Mouse (Mus musculus): ENCODE results near the gene Swap70. TPM values are rescaled to one million over a fixed set of nuclear protein-coding genes. Genes with fewer than 3 reads are reported as not detected.
A peak's percentile ranks its signal among the peaks of the same experiment; 100 is the strongest.

Gene Swap70
- total and polyA plus RNA-seq, 2 experiments from 2014 or later, result 8.5 to 9.1 TPM

DNA sequence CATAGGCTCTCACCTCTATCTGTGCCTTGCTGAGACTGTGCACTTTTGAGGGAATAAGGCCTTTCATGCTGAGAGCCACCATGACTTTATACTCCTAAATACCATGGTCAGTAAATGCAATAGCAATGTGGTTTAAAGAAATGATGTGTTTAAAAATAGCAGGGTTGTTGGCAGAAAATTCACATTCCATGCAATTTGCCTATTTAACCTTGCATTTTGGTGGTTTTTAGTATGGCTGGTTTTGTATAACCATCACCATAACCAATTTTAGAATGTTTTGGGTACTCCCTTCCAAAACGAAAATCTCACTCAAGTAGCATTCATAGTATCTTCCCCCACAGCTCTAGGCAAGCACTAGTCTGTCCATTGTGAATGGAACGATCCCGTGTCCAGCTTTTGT lies 26.3 kb downstream of the Swap70 start:
- no peak for TF ChIP-seq CTCF (IDR thresholded peaks at IDR 0.05; ENCODE audit: low read depth)
- DNase-seq (ENCODE audit: low spot score) (no peak), ATAC-seq (no peak)
- Histone ChIP-seq H3K9ac (replicated peaks; ENCODE audit: low read length) (no peak overlapping the region), H3K4me1 (ENCODE audit: insufficient read depth, low read length) (no peaks in the 10 kb centered on the region), H3K27ac (no peak overlapping the region), H3K9me3 (ENCODE audit: low read length) (no peaks in the 10 kb centered on the region), H3K27me3 (ENCODE audit: insufficient read depth, low read length) (no peaks in the 10 kb centered on the region), H3K4me3 (ENCODE audit: low read length) (no peak overlapping the region), H3K36me3 (ENCODE audit: insufficient read depth, low read length) (no peaks in the 10 kb centered on the region), H3K4me2 (ENCODE audit: low read depth, low read length) (no peak overlapping the region)
- 98% methylated on average over 3 of the region's 3 CpGs for WGBS

DNA sequence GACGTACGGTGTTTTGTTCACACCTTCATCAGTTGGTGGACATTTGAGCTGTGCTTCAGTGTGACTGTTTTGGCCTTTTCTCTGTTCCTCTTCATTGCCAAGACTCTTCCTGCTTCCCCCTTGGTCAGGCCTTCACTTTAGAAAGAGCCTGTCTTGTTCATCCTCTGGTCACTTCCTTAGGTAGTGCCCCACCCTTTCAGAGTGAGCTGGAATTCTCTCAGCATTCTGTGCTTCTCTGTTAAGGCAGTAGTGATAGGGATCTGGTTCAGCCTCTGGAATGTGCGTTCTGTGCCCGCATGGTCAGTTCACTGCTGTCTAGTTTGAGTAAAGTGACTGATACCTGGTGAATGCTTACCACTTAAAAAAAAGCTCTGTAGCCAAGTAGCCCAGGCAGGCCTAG lies 27.2 kb downstream of the Swap70 start:
- DNase-seq (ENCODE audit: low spot score) (no peak), ATAC-seq (no peak)
- no peaks in the 10 kb centered on the region for H3K36me3 ChIP-seq (ENCODE audit: insufficient read depth, low read length)
- no peak overlapping the region for H3K4me3 ChIP-seq (ENCODE audit: low read length)
- H3K9me3 ChIP-seq (ENCODE audit: low read length), result no peaks in the 10 kb centered on the region
- no peak for TF ChIP-seq CTCF (IDR thresholded peaks at IDR 0.05; ENCODE audit: low read depth)
- no peak overlapping the region for H3K9ac ChIP-seq (replicated peaks; ENCODE audit: low read length)
- H3K4me2 ChIP-seq (ENCODE audit: low read depth, low read length), result no peak overlapping the region
- no peaks in the 10 kb centered on the region for H3K4me1 ChIP-seq (ENCODE audit: insufficient read depth, low read length)
- 94% methylated on average over 4 of the region's 4 CpGs for WGBS
- no peak overlapping the region for H3K27ac ChIP-seq
- H3K27me3 ChIP-seq (ENCODE audit: insufficient read depth, low read length), result no peaks in the 10 kb centered on the region

DNA sequence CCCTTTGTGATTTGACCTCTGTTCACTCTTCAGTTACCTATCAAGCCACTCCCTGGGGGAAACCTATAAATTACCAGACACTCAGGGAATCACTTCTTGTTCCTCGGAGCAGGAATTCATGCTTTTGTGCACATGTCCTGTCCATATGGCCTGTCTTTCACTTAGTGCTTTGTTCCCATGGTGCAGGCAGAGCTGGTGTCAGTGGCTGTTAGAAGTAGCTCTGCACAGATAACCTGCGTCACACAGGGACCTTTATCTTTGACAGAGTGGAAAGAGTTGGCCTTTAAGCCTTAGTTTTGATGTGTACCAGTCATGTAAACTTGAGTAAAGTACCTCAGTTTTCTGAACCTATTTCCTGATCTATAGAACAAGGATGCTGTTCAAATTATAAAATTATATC lies 32.4 kb downstream of the Swap70 start:
- TF ChIP-seq CTCF (IDR thresholded peaks at IDR 0.05; ENCODE audit: low read depth), result no peak
- H3K36me3 ChIP-seq (ENCODE audit: insufficient read depth, low read length), result no peaks in the 10 kb centered on the region
- 68% methylated on average over 2 of the region's 2 CpGs for WGBS

DNA sequence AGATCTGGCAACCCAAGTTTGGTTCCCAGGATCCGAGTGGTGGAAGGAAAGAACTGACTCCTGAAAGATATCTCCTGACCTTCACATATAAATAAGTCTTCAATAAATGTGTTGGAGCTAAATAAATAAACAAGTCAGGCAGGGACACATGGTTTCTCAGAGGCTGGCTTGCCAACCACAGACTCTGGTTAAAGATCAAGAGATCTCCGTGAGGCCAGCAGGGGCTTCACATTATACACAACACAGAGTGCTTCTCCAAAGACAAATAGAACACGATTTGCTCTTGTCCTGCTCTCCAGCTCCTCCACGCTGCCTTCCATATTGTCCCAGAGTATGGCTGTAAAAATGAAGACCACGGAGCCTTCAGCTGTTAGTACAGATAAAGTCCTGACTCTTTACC lies 32.9 kb downstream of the Swap70 start:
- H3K4me1 ChIP-seq (ENCODE audit: insufficient read depth, low read length), result no peaks in the 10 kb centered on the region
- H3K27me3 ChIP-seq (ENCODE audit: insufficient read depth, low read length), result no peaks in the 10 kb centered on the region
- no peak overlapping the region for H3K27ac ChIP-seq
- TF ChIP-seq CTCF (IDR thresholded peaks at IDR 0.05; ENCODE audit: low read depth), result no peak
- DNase-seq (ENCODE audit: low spot score) (no peak), ATAC-seq (no peak)
- 88% methylated on average over 5 of the region's 5 CpGs for WGBS
- H3K36me3 ChIP-seq (ENCODE audit: insufficient read depth, low read length), result no peaks in the 10 kb centered on the region
- no peak overlapping the region for H3K9ac ChIP-seq (replicated peaks; ENCODE audit: low read length)
- H3K9me3 ChIP-seq (ENCODE audit: low read length), result no peaks in the 10 kb centered on the region
- H3K4me3 ChIP-seq (ENCODE audit: low read length), result no peak overlapping the region
- H3K4me2 ChIP-seq (ENCODE audit: low read depth, low read length), result no peak overlapping the region

More for the DNA sequence above, 32.4 kb downstream of the Swap70 start:
- H3K4me2 ChIP-seq (ENCODE audit: low read depth, low read length), result no peak overlapping the region
- H3K9me3 ChIP-seq (ENCODE audit: low read length), result no peaks in the 10 kb centered on the region
- no peak for ATAC-seq
- H3K4me3 ChIP-seq (ENCODE audit: low read length), result no peak overlapping the region
- no peak overlapping the region for H3K27ac ChIP-seq
- no peaks in the 10 kb centered on the region for H3K27me3 ChIP-seq (ENCODE audit: insufficient read depth, low read length)
- H3K9ac ChIP-seq (replicated peaks; ENCODE audit: low read length), result no peak overlapping the region
- no peak for DNase-seq (ENCODE audit: low spot score)
- H3K4me1 ChIP-seq (ENCODE audit: insufficient read depth, low read length), result no peaks in the 10 kb centered on the region

DNA sequence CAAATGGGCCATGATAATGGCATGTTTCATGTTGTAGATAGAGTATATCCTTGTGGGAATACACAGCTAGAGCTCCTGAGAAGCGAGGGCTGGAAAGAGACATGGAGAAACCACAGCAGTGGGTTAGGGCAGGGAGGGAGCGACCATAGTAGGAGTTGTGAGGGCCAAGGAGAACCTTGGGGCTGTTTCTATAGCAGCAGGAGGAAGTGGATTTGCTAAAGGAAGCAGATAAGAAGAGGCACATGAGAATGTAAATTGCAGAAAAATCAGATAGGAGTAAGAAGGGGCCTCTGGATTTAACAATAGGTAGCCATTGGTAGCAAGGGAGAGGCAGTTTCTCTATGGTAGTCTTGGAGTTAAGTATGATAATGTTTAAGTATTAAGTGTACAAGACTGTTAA lies 35.5 kb downstream of the Swap70 start:
- no peak for TF ChIP-seq CTCF (IDR thresholded peaks at IDR 0.05; ENCODE audit: low read depth)
- DNase-seq (ENCODE audit: low spot score) (no peak), ATAC-seq (no peak)
- 89% methylated on average over 2 of the region's 2 CpGs for WGBS
- Histone ChIP-seq H3K9ac (replicated peaks; ENCODE audit: low read length) (no peak overlapping the region), H3K9me3 (ENCODE audit: low read length) (no peaks in the 10 kb centered on the region), H3K36me3 (ENCODE audit: insufficient read depth, low read length) (no peaks in the 10 kb centered on the region), H3K4me2 (ENCODE audit: low read depth, low read length) (no peak overlapping the region), H3K27me3 (ENCODE audit: insufficient read depth, low read length) (no peaks in the 10 kb centered on the region), H3K4me3 (ENCODE audit: low read length) (no peak overlapping the region), H3K27ac (no peak overlapping the region), H3K4me1 (ENCODE audit: insufficient read depth, low read length) (no peaks in the 10 kb centered on the region)

DNA sequence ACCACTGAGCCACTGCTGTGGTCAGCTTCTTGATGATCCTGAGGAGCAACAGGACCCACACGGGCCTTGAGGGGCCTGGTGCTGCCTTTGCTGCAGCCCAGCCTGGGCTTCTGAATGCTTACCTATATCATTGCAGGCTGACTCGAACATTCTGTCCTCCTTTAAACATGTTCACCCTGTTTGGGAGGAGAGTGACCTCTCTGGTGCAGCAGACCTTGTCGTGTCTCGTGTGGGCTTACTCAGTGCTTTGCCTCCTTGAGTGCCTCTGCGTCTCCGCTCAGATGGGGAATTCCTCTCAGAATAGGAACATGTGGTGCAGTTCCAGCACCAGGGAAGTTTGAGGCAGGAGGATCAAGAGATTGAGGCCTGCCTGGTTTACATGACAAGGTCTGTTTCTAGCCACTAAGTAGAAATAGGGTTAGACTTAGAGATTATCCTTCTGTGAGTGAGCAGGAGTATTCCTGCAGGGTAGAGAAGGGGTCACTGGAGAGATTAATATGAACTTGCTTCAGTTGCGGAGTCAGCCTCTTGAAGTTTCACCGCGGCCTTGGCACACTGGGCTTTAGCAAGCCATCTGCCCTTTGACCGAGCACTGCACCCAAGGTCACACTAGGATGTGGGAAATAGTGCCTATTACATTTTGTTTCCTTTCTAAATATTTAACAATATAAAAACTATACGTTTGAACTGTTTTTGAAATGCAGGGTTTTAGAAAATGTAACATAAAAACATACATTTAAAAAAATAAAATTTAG lies 36.9 kb downstream of the Swap70 start:
- H3K27ac ChIP-seq, result no peak overlapping the region
- no peak for DNase-seq (ENCODE audit: low spot score)
- no peak overlapping the region for H3K4me3 ChIP-seq (ENCODE audit: low read length)
- H3K9ac ChIP-seq (replicated peaks; ENCODE audit: low read length), result no peak overlapping the region
- WGBS, result 86% methylated on average over 11 of the region's 11 CpGs
- H3K27me3 ChIP-seq (ENCODE audit: insufficient read depth, low read length), result no peaks in the 10 kb centered on the region
- H3K4me2 ChIP-seq (ENCODE audit: low read depth, low read length), result no peak overlapping the region
- no peaks in the 10 kb centered on the region for H3K4me1 ChIP-seq (ENCODE audit: insufficient read depth, low read length)
- H3K9me3 ChIP-seq (ENCODE audit: low read length), result no peaks in the 10 kb centered on the region
- TF ChIP-seq CTCF (IDR thresholded peaks at IDR 0.05; ENCODE audit: low read depth), result no peak
- no peaks in the 10 kb centered on the region for H3K36me3 ChIP-seq (ENCODE audit: insufficient read depth, low read length)
- no peak for ATAC-seq

DNA sequence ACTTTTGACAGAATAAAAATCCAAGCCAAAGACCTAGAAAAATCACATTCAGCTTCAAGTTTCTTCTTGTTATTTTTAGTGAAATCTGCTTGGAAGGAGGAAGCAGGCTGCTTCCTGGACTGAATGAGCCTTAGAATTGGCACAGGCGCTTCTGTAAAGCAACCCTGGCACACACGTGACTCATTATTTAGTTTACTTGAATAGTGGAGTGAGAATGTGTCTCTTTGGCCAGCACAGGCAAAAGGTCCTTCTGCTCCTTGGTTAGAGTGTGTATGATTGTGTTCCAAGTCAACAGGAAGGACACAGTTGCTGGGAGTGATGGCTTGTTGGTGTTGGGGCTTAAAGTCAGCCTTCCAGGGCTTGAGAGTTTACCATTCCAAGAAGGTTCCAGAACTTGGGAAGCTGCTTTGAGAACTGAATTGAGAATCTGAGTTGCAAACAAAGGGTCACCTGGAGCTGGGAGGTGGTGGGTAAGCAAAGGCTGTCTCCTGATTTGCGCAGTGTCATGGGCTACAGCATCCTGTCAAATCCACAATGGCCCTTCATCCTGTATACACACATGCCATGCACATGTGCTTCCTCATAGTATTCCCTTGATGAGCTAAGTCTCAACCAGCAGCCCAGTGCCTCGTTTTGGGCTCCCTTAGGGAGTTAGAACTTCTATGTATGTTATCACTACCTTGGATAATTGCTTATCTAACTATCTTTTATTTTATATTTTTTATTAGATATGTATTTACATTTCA lies 38.6 kb downstream of the Swap70 start:
- DNase-seq (ENCODE audit: low spot score) (peak; percentile 8), ATAC-seq (no peak)
- H3K27me3 ChIP-seq (ENCODE audit: insufficient read depth, low read length), result no peaks in the 10 kb centered on the region
- 69% methylated on average over 4 of the region's 4 CpGs for WGBS
- TF ChIP-seq CTCF (IDR thresholded peaks at IDR 0.05; ENCODE audit: low read depth), result no peak
- no peak overlapping the region for H3K9ac ChIP-seq (replicated peaks; ENCODE audit: low read length)
- H3K4me1 ChIP-seq (ENCODE audit: insufficient read depth, low read length), result no peaks in the 10 kb centered on the region
- H3K27ac ChIP-seq, result peak overlapping the region; percentile 41; the same call in 1 of the 2 replicates
- no peak overlapping the region for H3K4me3 ChIP-seq (ENCODE audit: low read length)
- H3K36me3 ChIP-seq (ENCODE audit: insufficient read depth, low read length), result no peaks in the 10 kb centered on the region
- H3K4me2 ChIP-seq (ENCODE audit: low read depth, low read length), result no peak overlapping the region
- no peaks in the 10 kb centered on the region for H3K9me3 ChIP-seq (ENCODE audit: low read length)

All from hindbrain, postnatal 0 days (tissue).